Mouse (Mus musculus) left cerebral cortex, postnatal 25 days (tissue): ENCODE results near the gene Ldhc. TPM values are rescaled to one million over a fixed set of nuclear protein-coding genes. Genes with fewer than 3 reads are reported as not detected.
"Not testable (repeated sequence)": the region's sequence is repeated elsewhere in the genome, so short reads cannot be mapped to it uniquely, and the experiment has no call there.

Source experiments
- DNase-seq, 2 experiments: peaks; one replicate each; pipeline ENCODE4 v3.0.0; 2022; ENCODE audit warnings: low spot score in 2 of 2, mixed read lengths in 1 of 2
- intact Hi-C: fragments of 180-260 bp; cut with DNase I; formaldehyde crosslinking; loops from one replicate; pipeline ENCODE4 v1.15.1; 2025
- total RNA-seq, 2 experiments: library from RNA; stranded (reverse); gene quantifications; 2 replicates each; pipeline ENCODE4 v1.2.3; 2021

Gene Ldhc
- total RNA-seq, 2 experiments from 2014 or later, result not detected

DNA sequence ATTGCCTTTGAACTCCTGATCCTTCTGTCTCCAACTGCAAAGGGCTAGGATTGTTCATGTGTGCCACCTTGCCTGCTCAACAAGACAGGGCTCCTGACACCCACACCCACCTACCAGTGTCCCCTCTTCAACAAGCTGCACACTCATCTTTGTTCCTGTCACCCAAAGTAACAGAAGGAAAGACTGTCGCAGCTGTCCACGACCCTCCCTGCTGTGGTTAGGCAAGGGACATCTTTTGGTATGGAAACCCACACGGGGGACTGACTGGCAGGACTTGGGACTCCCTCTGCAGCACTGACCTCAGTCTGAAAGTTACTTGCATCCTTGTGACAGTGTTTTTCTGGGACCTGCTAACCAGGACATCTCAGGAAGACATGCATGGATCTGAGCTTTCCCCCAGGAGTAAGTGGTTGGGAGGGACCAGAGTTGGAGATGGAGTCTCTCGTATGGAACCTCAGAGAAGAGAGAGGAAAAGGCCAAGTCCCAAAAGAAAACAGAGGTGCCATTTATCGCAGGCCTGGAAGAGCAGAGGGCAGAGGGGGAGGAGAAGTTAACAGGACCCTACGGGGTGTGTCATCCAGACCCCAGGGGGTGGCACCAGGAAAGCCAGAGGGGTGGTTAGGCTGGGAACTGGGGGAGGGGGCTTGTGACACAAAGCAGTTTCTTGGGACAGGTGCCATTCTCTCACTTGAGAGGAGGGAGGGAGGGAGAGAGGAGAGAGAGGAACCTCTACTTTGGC lies 20.0 kb upstream of the Ldhc start, which contains the start of gene Ldha:
Ldha (plus strand) TSS at position 689 of the 739 bp plus-strand sequence.
- intact Hi-C loops, result no loop called here
- no peak for DNase-seq

DNA sequence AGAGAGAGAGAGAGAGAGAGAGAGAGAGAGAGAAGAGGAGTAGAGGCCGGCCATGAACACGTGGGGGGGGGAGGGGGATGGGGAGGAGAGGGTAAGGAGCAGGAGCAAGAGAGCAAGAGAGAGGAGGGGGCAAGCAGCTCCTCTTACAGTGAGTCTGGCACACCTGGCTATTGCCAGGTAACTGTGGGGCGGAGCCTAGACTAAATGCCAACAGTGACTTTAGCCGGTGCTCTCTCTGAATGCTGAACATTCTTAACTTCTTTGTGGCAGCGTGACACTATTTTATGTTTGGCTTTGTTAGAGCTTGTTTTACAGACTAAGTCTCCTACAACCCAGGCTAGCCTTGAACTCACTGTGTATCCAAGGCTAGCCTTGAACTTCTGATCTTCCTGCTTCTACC lies 18.7 kb upstream of the Ldhc start:
- intact Hi-C loops, result no loop called here
- DNase-seq, result no peak

DNA sequence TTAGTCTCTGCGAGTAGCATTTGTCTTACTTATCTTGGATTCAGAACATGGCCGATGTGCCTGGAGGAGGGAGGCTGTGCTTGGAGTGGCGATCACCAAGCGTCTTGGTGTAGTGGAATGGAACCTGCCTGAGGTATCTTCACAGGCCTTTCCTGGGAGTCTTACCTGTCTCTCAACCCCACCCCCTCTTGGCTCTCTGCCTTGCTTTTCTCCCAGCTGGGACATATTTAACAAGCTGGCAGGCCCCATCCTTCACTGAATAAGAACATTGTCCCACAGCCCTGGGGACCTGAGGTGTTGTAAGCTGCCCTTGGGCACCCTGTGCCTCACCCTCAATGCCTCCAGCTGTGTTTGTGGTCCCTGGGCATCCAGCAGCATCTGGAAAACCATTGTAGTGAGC lies 17.4 kb upstream of the Ldhc start:
- intact Hi-C loops, result no loop called here
- no peak for DNase-seq

DNA sequence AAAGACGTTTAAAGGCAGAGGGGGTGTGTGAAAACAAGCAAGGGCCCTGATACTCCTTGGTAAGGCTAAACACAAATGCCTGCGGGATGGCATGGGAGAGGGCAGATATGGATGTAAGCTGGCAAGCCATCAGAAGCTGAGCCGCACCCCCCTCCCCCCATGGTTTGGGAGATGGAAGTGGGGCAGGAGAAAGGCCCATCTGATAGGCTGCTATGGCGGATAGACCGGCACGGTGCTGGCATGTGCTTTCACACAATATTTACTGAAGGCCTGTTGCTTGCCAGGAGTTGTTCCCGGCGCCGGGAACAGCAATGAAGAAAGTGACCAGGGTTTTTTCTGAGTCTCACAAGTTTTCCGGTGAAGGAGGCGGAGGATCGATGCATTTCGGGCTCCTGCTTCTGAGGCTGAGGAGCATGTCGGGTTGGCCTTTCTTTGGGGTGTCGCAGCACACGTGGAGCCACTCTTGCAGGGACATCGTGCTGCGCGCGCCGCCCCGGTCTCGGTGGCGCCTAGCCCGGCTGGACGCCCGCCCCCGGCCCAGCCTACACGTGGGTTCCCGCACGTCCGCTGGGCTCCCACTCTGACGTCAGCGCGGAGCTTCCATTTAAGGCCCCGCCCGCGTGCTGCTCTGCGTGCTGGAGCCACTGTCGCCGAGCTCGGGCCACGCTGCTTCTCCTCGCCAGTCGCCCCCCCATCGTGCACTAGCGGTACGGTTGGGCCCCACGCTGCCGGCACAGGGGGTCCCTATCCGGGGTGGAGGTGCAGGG lies 15.6 kb upstream of the Ldhc start:
- intact Hi-C loops, result no loop called here

DNA sequence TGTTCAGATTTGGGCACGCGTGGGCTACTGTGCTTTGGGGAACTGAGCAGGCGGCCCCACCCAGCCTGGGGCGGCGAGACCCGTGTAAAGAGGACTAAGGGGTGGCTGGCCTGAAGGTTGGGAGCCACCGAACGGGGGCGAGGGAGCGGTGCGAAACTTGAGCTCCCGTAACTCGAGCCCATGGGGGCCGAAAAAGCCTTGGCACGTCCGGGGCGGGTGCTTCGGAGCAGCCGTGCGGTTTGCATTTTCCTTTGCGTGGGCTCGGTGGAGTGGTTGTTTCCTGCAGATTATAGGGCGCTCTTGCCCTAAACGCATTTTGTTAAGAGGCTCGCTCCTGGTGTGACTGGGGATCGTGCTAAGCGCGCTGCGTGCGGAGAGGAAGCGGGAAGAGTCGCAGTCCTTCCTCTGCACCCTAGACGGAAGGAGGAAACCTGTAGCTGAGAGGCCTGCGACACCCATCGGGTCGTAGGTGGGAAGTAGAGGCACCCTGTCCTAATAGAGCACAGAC lies 15.0 kb upstream of the Ldhc start:
- intact Hi-C loops, result loop anchor here (2.0 kb wide), 1 partner anchor 27 kb away; no protein-coding TSS in a partner anchor
- peak; percentile 48 to 55 for DNase-seq

More for the DNA sequence above, 15.6 kb upstream of the Ldhc start:
- peak; percentile 94 to 95 for DNase-seq

DNA sequence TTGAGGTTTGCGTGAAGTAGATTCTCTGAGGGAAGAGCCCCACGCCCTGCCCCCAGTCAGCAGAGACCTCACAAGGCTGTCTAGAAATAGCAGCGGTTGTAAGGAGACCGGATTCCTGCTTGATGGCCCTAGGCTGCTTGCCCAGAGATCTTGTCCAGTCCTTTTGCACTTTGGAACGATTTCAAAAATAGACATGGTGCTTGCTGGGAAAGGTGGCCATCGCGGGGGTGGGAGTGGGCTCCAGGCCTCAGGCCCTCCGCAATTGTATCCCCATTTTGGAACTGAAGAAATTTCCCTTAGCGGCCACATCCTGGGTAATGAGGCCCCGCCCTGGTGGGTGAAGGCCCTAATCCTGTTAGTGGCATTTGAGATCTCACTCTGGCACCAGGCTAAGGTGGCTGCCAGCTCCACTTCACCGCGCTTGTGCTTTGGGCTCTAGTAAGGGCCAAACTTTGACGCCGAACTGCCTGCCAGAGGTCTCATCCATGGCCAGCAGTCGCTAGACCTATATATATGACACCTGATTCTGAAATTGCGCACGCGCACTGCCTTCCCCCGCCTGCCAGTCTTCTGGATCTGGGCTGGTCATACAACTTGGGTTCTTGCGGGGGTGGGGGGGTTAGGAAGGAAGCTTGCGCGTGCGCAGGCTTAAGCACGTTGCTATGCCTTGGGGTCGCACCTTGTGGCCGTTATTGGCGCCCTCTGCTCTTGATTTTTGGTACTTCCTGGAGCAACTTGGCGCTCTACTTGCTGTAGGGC lies 14.3 kb upstream of the Ldhc start:
- intact Hi-C loops, result loop anchor here (2.0 kb wide), 1 partner anchor 28 kb away; no protein-coding TSS in a partner anchor

DNA sequence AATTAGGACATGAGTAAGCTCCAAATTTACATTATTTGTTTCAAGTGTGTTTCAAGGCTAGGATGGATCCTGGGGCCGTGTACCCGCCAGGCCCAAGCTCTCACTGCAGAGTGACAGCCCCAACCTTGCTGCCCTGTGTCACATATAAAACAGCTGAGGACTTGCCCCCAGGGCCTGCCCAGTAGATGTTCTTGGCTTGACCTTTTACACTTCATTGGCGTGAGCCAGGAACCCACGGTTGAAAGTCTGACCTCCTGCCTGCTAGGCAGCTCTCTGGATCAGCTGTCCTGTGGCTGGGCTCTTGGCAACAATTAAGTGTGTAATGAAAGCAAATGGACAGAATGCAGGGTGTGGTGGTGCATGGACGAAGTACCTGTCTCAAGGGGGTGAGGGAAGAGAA lies 11.7 kb upstream of the Ldhc start:
- DNase-seq, result no peak
- intact Hi-C loops, result no loop called here

More for the DNA sequence above, 14.3 kb upstream of the Ldhc start:
- DNase-seq, result peak; percentile 46 to 57

DNA sequence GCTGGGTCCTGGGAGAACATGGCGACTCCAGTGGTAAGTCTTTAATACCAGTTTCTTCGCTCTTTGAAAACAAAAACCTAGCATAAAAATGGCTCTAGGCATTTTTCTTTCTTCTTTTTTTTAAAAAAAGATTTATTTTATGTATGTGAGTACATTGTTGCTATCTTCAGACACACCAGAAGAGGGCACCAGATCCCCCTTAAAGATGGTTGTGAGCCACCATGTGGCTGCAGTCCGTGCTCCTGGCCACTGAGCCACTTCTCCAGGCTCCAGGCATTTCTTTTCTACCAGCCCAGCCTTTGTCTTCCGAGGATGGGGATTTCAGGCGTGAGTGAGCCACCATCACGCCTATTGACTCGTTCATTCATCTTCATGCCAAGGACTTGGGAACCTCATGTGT lies 10.0 kb upstream of the Ldhc start:
- DNase-seq, result no peak
- intact Hi-C loops, result no loop called here

DNA sequence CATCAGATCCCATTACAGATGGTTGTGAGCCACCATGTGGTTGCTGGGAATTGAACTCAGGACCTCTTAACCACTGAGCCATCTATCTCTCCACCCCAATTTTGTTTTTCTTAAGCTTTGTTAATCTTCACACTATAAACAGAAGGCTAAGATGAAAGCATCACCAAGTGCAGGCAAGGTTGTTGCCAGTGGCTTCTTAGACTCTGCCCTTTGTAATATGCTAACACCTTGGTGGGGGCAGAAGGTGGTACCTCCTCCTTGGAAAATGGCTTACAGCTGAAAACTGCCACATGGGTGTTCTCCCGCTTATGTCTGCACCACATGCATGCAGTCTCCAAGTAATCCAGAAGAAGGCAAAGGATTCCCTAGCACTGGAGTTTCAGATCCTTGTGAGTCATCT lies 8.3 kb upstream of the Ldhc start:
- no peak for DNase-seq
- intact Hi-C loops, result loop anchor here (2.0 kb wide), 1 partner anchor 38 kb away; no protein-coding TSS in a partner anchor

DNA sequence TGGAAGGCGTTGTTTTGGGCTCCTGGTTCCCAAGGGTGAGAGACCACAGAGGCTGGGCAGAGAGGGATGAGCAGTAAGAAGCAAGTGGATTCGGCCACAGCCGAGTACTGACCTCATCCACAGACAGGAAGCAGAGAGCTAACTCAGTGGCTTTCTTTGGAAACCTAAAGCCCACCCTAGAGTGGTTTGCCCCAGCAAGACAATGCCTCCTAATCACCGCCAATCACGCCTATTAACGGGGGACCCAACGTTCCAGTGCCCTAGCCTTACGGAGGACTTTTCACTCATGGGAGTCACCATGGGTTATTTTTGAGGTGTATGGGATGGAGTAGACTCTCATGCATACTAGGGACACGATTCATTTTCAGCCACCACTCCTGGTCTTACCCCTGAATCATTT lies 7.6 kb upstream of the Ldhc start:
- no peak for DNase-seq
- intact Hi-C loops, result loop anchor here (2.0 kb wide), 1 partner anchor 39 kb away; no protein-coding TSS in a partner anchor

DNA sequence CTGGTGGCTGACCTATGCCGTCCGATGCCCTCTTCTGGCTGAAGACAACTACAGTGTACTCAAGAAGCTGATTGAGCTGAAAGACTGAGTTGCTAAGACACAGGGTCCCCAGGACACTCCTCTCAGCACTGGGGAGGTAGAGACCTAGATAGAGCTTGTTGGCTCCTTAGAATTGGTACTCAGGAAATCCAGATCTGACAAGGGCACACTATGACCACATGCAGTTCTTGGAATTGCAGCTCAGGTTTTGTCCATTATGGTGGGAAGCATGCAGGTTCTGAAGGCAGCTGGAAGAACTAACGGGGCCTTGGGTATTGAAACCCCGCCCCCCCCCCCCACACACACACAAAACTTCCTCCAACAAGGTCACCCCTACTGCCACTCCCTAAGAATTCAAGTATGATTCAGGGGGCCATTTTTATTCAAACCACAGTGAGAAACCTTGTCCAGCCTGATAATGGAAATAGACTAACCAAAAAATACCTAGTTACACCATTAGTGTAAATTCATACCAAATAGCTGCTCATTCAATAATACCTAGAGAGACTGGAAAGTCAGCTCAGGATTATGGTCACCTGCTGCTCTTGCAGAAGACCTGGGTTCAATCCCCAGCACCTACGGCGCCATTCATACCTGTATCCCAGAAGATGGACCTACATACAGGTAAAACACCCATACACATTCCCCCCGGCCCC lies 5.0 kb upstream of the Ldhc start:
- intact Hi-C loops, result no loop called here
- no peak for DNase-seq

DNA sequence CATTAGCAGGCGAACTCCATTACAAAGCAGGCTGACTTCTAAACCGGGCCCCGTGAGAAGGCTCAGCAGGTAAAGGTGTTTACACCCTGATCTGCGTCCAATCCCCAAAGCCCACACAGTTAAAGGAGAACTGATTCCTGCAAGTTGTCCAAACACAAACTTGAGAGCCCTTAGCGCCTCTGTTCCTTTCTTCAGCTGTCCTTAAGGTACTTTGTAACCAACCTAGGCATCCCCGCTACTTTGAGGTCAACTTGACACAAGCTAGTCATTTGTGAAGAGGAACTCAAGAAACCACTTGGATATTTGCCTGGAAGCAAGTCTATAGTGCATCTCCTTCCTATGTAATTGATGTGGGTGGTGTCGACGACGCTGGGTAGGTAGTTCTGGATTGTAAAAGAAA lies 3.6 kb upstream of the Ldhc start:
- DNase-seq, result no peak
- intact Hi-C loops, result no loop called here

DNA sequence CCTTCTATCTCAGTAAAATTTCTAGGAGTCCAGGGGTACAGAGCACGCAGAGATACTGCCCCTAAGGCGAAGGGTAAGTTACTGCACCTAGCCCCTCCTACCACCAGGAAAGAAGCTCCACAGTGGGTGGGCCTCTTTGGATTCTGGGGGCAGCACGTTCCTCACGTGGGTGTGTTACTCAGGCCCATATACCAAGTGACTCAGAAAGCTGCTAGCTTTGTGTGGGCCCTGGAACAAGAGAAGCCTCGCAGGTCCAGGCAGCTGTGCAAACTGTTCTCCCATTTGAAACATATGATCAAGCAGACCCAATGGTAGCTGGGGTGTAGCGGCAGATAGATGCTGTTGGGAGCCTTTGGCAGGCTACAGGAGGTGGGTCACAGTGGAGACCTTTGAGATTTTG lies 2.0 kb upstream of the Ldhc start:
- intact Hi-C loops, result no loop called here
- DNase-seq, result peak in 1 of 2 experiments; percentile 60

DNA sequence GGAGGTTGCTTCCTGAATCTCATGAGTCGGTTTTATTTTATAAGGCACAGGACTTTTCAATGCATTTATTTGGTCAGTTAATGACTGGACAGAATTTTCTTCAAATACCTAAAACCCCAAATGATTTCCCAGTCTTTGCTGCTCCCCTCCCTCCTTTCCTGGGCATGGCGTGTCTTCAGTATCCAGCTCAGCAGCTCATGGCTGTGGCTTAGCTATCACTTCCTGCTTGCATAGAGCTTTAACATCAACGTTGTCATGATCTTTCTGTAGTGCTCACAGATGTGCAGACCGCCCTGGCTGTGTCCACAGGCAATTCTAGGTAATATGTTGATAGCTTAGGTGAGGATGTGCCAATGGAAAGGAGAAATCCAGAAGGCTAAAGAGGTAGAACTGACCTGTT lies 11.0 kb downstream of the Ldhc start:
- DNase-seq, result no peak
- intact Hi-C loops, result no loop called here

DNA sequence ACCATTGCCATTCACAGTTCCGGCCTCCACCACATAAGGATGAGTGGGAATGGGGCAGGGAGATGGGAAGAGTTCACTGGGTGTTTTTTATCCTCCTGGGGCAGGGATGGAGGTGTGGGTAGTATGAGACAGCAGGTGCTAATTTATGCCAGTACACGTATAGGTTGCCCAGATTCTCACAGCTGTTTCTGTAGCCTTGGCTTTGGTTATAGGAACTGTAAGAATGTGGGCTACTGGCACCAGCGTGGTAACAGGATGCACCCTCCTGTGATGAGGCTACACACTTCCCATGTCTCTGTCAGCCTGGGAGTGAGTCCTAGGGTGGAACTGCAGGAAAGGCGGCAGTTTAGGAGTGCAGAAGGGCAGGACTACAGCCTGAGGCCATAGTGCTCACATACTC lies 15.8 kb downstream of the Ldhc start:
- peak in 1 of 2 experiments; percentile 77 for DNase-seq
- intact Hi-C loops, result no loop called here

DNA sequence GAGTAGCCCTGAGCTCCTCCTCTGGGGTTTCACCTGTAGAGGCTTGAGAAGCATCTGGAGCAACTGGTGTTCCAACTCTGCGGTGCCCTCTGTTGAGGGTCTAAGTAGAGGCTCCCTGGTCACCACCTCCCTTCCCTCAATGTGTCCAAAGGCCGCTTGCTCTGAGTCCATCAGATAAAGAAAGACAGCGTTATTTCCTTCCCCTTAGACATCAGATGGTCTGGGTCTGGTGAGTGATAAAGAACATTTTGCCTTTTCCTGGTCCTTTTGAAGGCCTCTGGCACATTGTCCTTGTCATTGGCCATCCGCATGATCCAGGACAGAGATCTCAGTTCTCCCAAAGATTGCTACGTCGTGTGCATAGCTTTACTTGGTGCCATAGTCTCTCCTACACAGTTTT lies 16.3 kb downstream of the Ldhc start:
- intact Hi-C loops, result no loop called here
- DNase-seq, result no peak

DNA sequence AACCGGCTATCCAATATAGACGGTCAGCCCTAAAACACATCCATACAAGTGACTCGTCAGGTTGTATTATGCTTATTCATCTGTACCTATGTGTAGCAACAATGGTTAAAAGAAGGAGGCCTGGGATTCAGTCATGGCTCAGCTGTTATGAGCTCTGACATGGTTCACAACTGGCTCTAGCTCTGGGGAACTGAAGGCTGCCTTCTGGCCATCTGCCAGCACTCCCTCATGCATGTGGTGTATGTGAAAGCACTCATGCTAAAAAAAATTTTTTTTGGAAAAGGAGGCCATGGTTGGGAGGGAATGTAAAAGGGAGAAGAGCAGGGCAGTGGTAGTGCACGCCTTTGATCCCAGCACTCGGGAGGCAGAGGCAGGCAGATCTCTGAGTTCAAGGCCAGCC lies 18.8 kb downstream of the Ldhc start:
- DNase-seq, result no peak
- intact Hi-C loops, result no loop called here

DNA sequence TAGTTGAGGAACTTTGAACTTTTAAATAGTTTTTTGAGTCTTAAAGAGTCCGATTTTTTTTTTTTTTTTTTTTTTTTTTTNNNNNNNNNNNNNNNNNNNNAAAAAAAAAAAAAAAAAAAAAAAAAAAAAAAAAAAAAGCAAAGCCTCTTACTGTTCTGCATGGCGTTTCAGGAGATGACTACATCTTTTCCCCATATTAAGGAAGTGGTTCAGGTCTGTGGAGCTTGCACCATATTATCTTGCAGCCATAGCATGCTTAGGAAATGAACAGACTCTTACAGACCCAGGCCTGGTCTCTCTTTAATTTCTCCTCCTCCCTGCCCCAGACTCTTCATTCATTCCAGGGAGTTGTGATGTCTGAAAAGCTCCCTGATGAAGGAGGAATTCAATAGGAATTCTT lies 20.0 kb downstream of the Ldhc start:
- intact Hi-C loops, result no loop called here
- no peak for DNase-seq

DNA sequence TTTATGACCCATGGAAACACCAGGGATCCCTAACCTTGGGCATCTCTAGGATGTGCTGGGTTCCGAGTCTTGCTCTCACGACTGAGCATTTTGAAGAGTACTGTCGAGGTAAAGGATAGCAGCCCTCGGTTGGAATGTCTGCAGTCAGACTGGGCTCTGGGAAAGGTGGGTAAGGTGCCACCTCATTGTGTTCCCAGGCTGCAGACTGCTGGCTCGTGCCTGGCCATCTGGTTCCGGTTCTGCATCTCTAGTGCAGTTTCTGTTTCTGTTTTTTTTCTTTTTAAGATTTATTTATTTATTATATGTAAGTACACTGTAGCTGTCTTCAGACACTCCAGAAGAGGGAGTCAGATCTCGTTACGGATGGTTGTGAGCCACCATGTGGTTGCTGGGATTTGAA lies 20.9 kb downstream of the Ldhc start:
- intact Hi-C loops, DNase-seq: not testable (repeated sequence)
